Mouse (Mus musculus) lung, embryonic 14.5 days (tissue): ENCODE results near the gene Kcnk2. TPM values are rescaled to one million over a fixed set of nuclear protein-coding genes. Genes with fewer than 3 reads are reported as not detected.

Experiments
- ATAC-seq: fragments of 200-750 bp; cut with Nextera tagmentation; 2 replicates; pipeline ENCODE4 v1.8.0; 2017; ENCODE audit warnings: mild to moderate bottlenecking, moderate TSS enrichment, moderate library complexity; ENCODE audit not compliant: insufficient read depth
- DNase-seq: peaks from one replicate; pipeline ENCODE4 v3.0.0-alpha.2; 2015
- H3K27ac ChIP-seq: fragments of 300-500 bp; sonication (generic); 2 replicates; pipeline ENCODE4 v1.5.1; 2014; ENCODE audit warnings: low read depth, mild to moderate bottlenecking, moderate library complexity
- H3K27me3 ChIP-seq: fragments of 300-500 bp; sonication (generic); 2 replicates; pipeline ENCODE4 v1.6.1; 2014; ENCODE audit warnings: low read length, control low read depth; ENCODE audit not compliant: insufficient read depth
- H3K36me3 ChIP-seq: fragments of 300-500 bp; sonication (generic); 2 replicates; pipeline ENCODE4 v1.6.1; 2014; ENCODE audit warnings: control low read depth; ENCODE audit not compliant: insufficient read depth
- H3K4me1 ChIP-seq: fragments of 300-500 bp; sonication (generic); 2 replicates; pipeline ENCODE4 v1.6.1; 2014; ENCODE audit warnings: antibody characterized with exemption, control low read depth; ENCODE audit not compliant: insufficient read depth
- H3K4me2 ChIP-seq: fragments of 300-500 bp; sonication (generic); 2 replicates; pipeline ENCODE4 v1.6.1; 2014; ENCODE audit warnings: mild to moderate bottlenecking
- H3K4me3 ChIP-seq: fragments of 300-500 bp; sonication (generic); 2 replicates; pipeline ENCODE4 v1.5.1; 2014; ENCODE audit warnings: low read depth, low read length
- H3K9ac ChIP-seq: fragments of 300-500 bp; sonication (generic); 2 replicates; pipeline ENCODE4 v1.6.1; 2014
- H3K9me3 ChIP-seq: fragments of 300-500 bp; sonication (generic); 2 replicates; pipeline ENCODE4 v1.6.1; 2016; ENCODE audit warnings: low read depth, low read length, control low read depth
- CTCF ChIP-seq: IDR thresholded peaks from 2 replicates; pipeline ENCODE4 v1.5.1; 2016; ENCODE audit warnings: antibody characterized with exemption, low read depth
- WGBS: fragments of 180-500 bp; shearing (Covaris S2); extraction: QIAGEN DNeasy Blood & Tissue Kit; methylation state at CpG from one replicate; pipeline ENCODE4 v1.1.7; 2014; 5-methylcytosine and 5-hydroxymethylcytosine counted together
- polyA plus RNA-seq: library from polyadenylated mRNA; unstranded; fragments of >200 nt; fragmentation: Nextera tagmentation; extraction: Ambion mirVana; gene quantifications from 2 replicates; pipeline ENCODE4 v1.2.1, GENCODE M21; 2014

Gene Kcnk2
- polyA plus RNA-seq, 1 experiment from 2014 or later, result 8.9 TPM

- Histone ChIP-seq H3K9me3 (no peaks in the 10 kb centered on the region), H3K9ac (no peak overlapping the region)
- TF ChIP-seq CTCF, result no peak
Measured at GRCm38 (mm10) chr1:189426252-189426651, 24.2 kb upstream of the Kcnk2 start.

GRCm38 (mm10) chr1:189419914-189420313 lies 17.8 kb upstream of the Kcnk2 start:
- Histone ChIP-seq H3K9me3 (no peaks in the 10 kb centered on the region), H3K4me2 (no peak overlapping the region), H3K27me3 (no peaks in the 10 kb centered on the region), H3K36me3 (no peaks in the 10 kb centered on the region), H3K4me1 (no peaks in the 10 kb centered on the region), H3K27ac (no peak overlapping the region), H3K9ac (no peak overlapping the region), H3K4me3 (no peak overlapping the region)
- ATAC-seq (no peak), DNase-seq (no peak)
- WGBS, result 50% methylated on average over 1 of the region's 1 CpGs
- no peak for TF ChIP-seq CTCF

More at GRCm38 (mm10) chr1:189426252-189426651, 24.2 kb upstream of the Kcnk2 start:
- no peaks in the 10 kb centered on the region for H3K36me3 ChIP-seq
- ATAC-seq (no peak), DNase-seq (no peak)
- no peak overlapping the region for H3K4me3 ChIP-seq
- H3K27ac ChIP-seq, result no peak overlapping the region
- no peaks in the 10 kb centered on the region; the same call in 1 of the 2 replicates for H3K4me1 ChIP-seq
- WGBS, result 83% methylated on average over 11 of the region's 11 CpGs
- H3K4me2 ChIP-seq, result no peak overlapping the region
- no peaks in the 10 kb centered on the region for H3K27me3 ChIP-seq

DNA sequence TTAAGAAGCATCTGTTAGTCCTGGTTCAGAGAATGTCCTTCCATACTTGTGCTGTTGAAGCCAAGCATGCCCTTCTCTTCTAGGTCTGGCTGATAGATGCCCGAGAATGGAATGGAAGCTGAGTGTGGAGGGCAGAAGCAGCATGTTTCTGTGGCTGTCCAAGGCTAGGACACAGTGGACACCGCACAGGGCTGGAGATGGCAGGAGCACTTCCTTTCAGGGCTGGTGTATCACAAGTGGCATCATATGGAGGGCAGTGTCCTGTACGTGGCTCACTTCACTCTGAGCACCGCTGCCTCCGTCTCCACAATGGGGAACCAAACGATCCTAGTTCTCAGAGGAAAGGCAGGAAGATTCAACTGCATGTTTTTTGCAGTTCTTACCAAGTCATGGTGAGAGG lies 7.8 kb upstream of the Kcnk2 start:
- TF ChIP-seq CTCF, result no peak
- Histone ChIP-seq H3K4me2 (no peak overlapping the region), H3K4me1 (0 out of 2 replicates have a peak, but pooled peaks cover 5% of the 10 kb centered on the region), H3K27ac (no peak overlapping the region), H3K36me3 (no peaks in the 10 kb centered on the region), H3K9ac (no peak overlapping the region), H3K9me3 (no peaks in the 10 kb centered on the region), H3K27me3 (no peaks in the 10 kb centered on the region), H3K4me3 (no peak overlapping the region)
- DNase-seq (no peak), ATAC-seq (no peak)
- WGBS, result 91% methylated on average over 6 of the region's 6 CpGs

DNA sequence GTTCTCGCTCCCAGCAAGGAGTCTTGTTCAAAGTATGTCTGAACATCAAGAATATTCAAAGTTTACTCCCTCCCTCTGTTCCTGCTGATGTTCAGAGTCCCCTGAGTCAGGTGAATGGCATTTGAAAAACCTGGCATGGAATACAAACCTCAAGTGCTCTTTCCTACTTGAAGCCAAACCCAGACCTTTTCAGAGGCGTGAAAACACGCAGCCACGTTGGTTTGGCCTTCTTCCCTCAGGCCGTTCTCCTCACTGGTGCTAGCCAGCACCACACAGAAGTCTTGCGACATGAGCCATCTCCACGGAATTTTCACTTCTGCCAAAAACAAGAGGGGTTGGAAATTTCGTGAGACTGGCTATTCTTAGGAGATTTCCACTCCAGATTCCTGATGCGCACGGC lies 3.1 kb upstream of the Kcnk2 start:
- TF ChIP-seq CTCF, result no peak
- no peak overlapping the region for H3K4me3 ChIP-seq
- no peaks in the 10 kb centered on the region for H3K27me3 ChIP-seq
- no peak overlapping the region for H3K27ac ChIP-seq
- no peaks in the 10 kb centered on the region for H3K36me3 ChIP-seq
- whole genome bisulfite sequencing, result 47% methylated on average over 10 of the region's 10 CpGs
- H3K9ac ChIP-seq, result no peak overlapping the region
- 0 out of 2 replicates have a peak, but pooled peaks cover 10% of the 10 kb centered on the region for H3K4me1 ChIP-seq
- DNase-seq (peak; percentile 63), ATAC-seq (no peak; the same call in 1 of the 2 replicates)
- no peak overlapping the region for H3K4me2 ChIP-seq
- H3K9me3 ChIP-seq, result no peaks in the 10 kb centered on the region

- Histone ChIP-seq H3K4me3 (no peak overlapping the region), H3K9me3 (no peaks in the 10 kb centered on the region), H3K27me3 (no peaks in the 10 kb centered on the region), H3K36me3 (no peaks in the 10 kb centered on the region), H3K27ac (no peak overlapping the region), H3K9ac (no peak overlapping the region), H3K4me2 (no peak overlapping the region), H3K4me1 (0 out of 2 replicates have a peak, but pooled peaks cover 10% of the 10 kb centered on the region)
- DNase-seq (no peak), ATAC-seq (no peak)
- no peak for TF ChIP-seq CTCF
- 30% methylated on average over 6 of the region's 6 CpGs for WGBS
Measured at GRCm38 (mm10) chr1:189403546-189403945, 1.5 kb upstream of the Kcnk2 start.

DNA sequence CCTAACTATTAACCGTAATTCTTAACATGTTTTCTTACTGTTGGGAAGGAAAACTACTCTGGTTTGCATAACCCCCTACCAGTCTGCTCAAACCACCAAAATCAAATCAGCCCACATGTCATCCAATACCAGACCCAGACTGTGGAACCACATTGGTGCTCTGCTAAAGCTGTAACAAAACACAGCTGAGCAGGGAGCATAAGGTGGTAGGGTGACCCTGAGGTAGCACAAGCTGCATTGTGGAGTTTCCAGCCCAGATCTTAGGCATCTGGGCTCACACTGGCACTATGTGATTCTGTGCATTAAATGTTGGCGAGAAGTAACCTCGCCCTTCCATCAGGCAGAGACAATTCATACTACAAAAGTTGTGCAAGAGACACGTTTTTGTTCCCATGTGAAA lies 1.1 kb upstream of the Kcnk2 start:
- Histone ChIP-seq H3K27me3 (no peaks in the 10 kb centered on the region), H3K4me2 (no peak overlapping the region), H3K36me3 (no peaks in the 10 kb centered on the region), H3K9me3 (no peaks in the 10 kb centered on the region), H3K4me3 (no peak overlapping the region), H3K4me1 (0 out of 2 replicates have a peak, but pooled peaks cover 10% of the 10 kb centered on the region), H3K9ac (no peak overlapping the region), H3K27ac (no peak overlapping the region)
- DNase-seq, result no peak
- no peak for TF ChIP-seq CTCF
- no peak for ATAC-seq
- 66% methylated on average over 4 of the region's 4 CpGs for WGBS

DNA sequence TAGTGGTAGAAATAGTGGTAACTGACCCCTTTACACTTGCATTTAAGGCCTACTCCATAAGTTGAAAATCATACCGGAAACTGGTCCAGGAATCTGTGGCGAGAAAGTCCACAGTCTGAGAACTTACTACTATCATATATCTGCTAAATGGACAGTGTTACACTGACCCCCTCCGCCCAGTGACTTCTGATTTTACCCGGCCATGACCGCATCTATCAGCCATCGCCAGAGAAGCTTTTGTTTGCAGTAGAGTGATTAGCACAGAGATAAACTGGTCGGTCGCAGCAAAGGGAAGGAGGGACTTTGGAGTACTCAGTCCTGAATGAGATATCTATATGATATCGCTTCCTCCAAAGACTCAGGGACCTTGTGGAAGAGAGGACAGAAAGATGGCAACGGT lies 15.2 kb downstream of the Kcnk2 start:
- Histone ChIP-seq H3K4me3 (no peak overlapping the region), H3K9me3 (no peaks in the 10 kb centered on the region), H3K4me2 (no peak overlapping the region), H3K9ac (no peak overlapping the region), H3K27ac (no peak overlapping the region), H3K4me1 (no peaks in the 10 kb centered on the region), H3K36me3 (no peaks in the 10 kb centered on the region), H3K27me3 (no peaks in the 10 kb centered on the region)
- DNase-seq (no peak), ATAC-seq (no peak)
- 53% methylated on average over 10 of the region's 10 CpGs for WGBS
- TF ChIP-seq CTCF, result no peak

GRCm38 (mm10) chr1:189386141-189386540 lies 15.9 kb downstream of the Kcnk2 start:
- Histone ChIP-seq H3K9ac (no peak overlapping the region), H3K36me3 (no peaks in the 10 kb centered on the region), H3K4me2 (no peak overlapping the region), H3K27ac (no peak overlapping the region), H3K27me3 (no peaks in the 10 kb centered on the region), H3K4me3 (no peak overlapping the region), H3K4me1 (no peaks in the 10 kb centered on the region), H3K9me3 (no peaks in the 10 kb centered on the region)
- DNase-seq (no peak), ATAC-seq (no peak)
- TF ChIP-seq CTCF, result no peak
- WGBS, result 75% methylated on average over 2 of the region's 2 CpGs
